Mouse (Mus musculus) kidney, postnatal 36 days (tissue): ENCODE measurements at regions not wholly inside any gene's neighbourhood (a gene's known extent, or its start where the extent isn't known, plus 50 kb on each side); places are given as distances from the start of the nearest gene placed in this dataset.
A peak's percentile ranks its signal among the peaks of the same experiment; 100 is the strongest.

ENCODE experiments used
- DNase-seq, 2 experiments: peaks; one replicate each; pipeline ENCODE4 v3.0.0; 2021 to 2022; ENCODE audit warnings: mixed read lengths in 2 of 2

GRCm38 (mm10) chr10:91881521-91882228 lies 700.6 kb upstream of the Tmpo start:
- peak; percentile 5 to 15 for DNase-seq

- no peak for DNase-seq
These were observed 694.3 kb upstream of the Tmpo start for GRCm38 (mm10) chr10:91875450-91875849.

GRCm38 (mm10) chr10:91871244-91871643 lies 690.1 kb upstream of the Tmpo start:
- DNase-seq = no peak

GRCm38 (mm10) chr10:91858711-91859595 lies 677.8 kb upstream of the Tmpo start:
- no peak for DNase-seq

GRCm38 (mm10) chr10:91827074-91827473 lies 646.0 kb upstream of the Tmpo start:
- no peak for DNase-seq

GRCm38 (mm10) chr10:91823499-91823898 lies 642.4 kb upstream of the Tmpo start:
- no peak for DNase-seq

- no peak for DNase-seq
These were observed 623.8 kb upstream of the Tmpo start for GRCm38 (mm10) chr10:91804870-91805269.
